Mouse (Mus musculus): ENCODE measurements around the gene Ddit4l.
"Not testable (repeated sequence)": the region's sequence is repeated elsewhere in the genome, so short reads cannot be mapped to it uniquely, and the experiment has no call there.

GRCm38 (mm10) chr3:137621312-137621711 lies at the start of gene Ddit4l:
- TF ChIP-seq POLR2A (IDR thresholded peaks at IDR 0.05; ENCODE audit: borderline replicate concordance, extremely low read depth, insufficient read depth, insufficient read length, poor library complexity, severe bottlenecking); CTCF (IDR thresholded peaks at IDR 0.05; ENCODE audit: borderline replicate concordance, extremely low read depth, insufficient read depth, insufficient read length): not testable (repeated sequence)
